Mouse (Mus musculus) heart, adult 9 months (tissue): ENCODE results near the gene Kdm5c.
"Not testable (repeated sequence)": the region's sequence is repeated elsewhere in the genome, so short reads cannot be mapped to it uniquely, and the experiment has no call there.

Experiments
- DNase-seq, 2 experiments: peaks; one replicate each; pipeline ENCODE4 v3.0.0; 2022; ENCODE audit warnings: low spot score in 2 of 2

Gene Kdm5c

DNA sequence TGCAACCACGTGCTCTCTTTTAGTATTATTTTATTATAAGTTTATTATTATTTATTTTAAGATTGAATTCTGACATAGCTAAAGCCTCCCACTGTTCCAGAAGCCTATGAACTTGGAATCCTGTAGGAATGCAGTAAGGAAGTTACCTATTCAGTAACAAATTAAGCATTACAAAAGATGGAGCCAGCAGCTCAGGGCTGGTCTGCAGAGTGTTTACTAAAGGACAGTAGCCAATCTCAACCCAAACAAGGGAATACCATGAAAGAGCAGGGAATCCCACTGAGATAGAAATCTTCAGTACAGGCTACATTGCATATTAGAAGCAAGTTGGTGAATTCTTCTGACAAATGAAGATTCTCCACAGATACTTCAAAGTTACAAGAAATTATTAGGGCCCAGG is 54.2 kb downstream of the Kdm5c start:
- DNase-seq: not testable (repeated sequence)

DNA sequence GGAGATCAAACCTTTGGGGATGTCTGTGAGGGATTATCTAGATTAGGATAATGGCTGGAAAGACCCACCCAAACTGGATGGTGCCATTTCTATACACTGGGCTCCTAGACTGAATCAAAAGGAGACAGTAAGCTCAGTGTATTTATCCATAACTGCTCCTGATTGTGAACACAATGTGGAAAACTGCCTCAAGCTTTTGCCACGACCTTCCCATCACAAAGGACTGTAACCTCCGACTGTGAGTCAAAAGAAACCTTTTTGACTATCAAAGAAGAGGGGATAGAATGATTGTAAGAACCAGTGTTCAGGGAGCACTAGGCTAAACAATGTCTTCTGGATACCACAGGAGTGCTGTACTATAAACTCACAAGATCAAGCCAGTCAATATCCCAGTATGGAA is 73.4 kb downstream of the Kdm5c start:
- DNase-seq: no peak

DNA sequence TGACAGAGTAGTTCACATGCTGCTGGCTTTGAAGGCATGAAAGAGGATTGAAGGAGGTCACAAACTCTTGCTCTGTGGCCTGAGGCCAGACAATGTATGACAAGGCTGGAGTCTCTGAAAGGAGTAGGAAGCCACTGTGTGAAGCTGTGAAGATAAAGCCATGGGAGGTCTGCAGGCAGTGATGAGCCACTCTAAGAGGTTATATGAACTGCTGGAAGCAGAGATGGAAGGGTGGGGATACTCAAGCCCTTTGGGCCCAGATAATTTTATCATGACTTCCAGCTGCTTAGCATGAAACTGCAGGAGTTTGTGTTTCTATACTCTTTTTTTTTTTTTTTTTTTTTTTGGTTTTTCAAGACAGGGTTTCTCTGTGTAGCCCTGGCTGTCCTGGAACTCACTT is 74.6 kb downstream of the Kdm5c start:
- no peak for DNase-seq

DNA sequence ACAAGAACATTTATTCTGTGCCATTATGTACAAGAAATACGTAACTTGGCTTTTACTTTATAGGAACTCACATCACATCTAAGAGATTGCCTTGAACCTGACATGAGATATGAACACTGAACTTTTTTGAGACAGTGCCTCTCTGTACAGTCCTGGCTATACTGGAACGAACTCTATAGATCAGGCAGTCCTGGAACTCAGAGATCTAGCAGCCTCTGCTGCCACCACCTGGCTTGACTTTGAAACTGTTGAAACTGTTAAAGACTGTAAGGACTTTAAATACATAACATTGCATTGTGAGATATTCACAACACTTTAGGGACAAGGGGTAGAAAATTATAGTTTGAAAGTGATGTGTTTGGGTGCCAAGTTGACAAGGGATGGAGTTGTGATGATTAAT is 75.1 kb downstream of the Kdm5c start:
- peak in 1 of 2 experiments; percentile 19 for DNase-seq

DNA sequence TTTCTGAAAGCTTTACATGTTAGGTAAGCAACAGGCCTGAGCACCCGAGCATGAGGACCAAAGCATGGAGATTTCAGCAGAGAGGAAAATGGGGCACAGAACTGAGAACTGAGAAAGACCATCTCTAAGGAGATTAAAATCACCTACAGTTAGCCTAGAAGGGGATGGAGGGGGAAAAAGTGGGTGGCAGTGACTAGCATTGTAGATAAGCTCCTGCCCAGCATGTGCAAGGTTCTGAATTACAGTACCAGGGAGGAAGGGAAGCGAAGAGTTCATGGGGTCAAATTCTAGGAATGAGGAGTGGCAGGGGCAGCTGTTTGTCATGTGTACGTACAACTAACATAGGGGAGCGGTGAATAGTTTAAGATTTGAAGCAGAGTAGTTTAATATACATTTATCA is 87.7 kb downstream of the Kdm5c start:
- DNase-seq: no peak

DNA sequence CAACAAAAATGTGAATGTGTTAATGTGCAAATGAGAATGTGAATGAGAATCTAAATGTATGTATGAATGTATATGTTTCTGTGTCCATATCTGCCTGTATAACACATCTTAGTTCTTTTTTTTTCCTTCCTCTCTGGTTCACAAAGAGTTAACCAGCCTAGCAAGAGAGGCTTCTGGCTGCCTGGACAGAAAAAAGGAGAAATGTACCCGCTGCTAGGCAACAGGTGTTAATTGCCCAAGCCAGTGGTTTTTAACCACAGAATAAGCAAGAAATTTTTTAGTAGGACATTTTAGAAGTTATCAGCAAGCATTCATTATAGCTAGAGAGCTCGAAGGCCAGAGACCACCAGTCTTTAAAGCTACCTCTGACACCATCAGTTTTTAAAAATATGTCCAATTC is 90.0 kb downstream of the Kdm5c start:
- no peak for DNase-seq

DNA sequence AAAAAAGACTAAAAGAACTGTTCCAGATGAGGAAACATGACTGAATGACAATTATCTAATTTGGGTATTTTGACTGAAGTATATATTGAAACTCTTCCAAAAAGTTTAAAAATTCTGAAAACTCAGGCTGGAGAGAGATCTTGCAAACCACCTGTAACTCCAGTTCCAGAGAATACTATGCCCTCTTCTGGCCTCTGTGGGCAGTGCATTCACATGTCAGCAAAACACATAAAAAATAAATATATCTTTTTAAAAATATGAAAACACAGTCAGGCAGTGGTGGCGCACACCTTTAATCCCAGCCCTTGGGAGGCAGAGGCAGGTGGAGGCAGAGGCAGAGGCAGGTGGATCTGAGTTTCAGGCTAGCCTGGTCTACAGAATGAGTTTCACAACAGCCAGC is 90.8 kb downstream of the Kdm5c start:
- no peak for DNase-seq
